Mouse (Mus musculus) T-cell, adult 2 months (primary cell): ENCODE data around the gene Defb19.

ENCODE experiments used
- DNase-seq: peaks from one replicate; pipeline ENCODE4 v3.0.0; 2022; ENCODE audit warnings: low spot score

Gene Defb19

DNA sequence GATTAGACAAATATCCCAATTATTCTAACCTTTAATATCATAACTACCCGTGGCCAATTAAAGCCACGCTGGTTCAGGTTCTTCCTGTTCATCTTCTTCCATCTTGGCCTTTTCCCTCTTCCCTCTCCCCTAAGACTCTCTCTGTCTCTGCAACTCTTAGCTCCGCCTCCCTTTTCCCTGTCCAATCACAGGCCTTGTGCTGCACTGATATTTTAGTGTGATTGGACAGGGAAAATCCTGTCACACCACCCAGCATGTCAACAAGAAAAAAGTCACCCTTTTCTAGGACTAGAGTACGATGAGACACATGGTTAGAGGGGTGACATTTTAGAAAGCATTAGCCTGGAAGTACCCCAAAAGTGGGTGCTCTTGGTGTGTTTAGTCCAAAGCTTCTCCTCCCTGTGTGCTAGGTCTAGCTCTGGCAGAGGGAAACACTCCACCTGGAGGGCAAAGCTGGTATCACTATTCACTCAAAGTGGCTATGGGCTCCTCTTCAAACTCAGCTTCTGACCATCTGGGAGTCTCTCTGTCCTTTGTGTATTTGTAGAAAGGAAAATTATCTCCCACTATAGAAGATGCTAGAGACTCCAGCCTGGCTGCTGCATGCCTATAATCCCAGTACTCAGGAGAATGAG lies 6.9 kb upstream of the Defb19 start:
- DNase-seq = no peak

DNA sequence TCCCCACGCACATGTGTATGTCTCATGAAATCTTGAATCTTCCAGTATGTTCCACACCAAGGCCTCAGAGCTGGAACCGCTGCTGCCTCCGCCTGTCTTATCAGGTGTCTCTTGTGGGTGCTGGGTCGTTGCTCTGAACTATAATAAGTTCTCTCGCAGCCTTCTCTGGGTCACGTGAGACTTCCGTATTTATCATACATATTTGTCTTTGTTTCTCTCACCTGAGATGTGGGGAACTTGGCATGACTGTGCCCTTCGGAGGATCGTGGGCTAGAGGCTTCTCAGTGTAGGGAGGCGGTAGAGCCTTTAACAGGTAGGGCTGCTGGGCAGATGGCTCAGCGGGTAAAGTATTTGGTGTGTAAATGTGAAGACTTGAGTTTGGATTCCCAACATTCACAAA lies 500 bp upstream of the Defb19 start:
- DNase-seq = no peak

DNA sequence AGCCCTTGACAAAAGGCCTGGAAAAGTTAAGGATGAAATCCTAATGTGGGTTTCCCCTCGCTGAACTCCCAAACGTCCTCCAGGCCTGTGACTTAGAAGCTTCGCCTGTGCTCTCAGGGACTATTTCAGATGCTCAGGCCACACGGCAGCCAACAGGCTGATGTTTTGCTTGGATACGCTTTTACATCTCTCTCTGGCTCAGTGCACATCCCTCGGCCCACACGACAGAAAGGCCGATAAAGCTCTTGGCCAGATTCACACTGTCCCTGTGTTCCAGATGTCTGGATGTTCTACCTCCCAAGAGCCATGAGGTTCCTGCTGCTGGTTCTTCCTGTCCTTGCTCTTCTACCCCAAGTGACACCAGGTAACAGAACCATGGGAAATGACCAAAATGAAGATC lies 6.6 kb downstream of the Defb19 start:
- no peak for DNase-seq

DNA sequence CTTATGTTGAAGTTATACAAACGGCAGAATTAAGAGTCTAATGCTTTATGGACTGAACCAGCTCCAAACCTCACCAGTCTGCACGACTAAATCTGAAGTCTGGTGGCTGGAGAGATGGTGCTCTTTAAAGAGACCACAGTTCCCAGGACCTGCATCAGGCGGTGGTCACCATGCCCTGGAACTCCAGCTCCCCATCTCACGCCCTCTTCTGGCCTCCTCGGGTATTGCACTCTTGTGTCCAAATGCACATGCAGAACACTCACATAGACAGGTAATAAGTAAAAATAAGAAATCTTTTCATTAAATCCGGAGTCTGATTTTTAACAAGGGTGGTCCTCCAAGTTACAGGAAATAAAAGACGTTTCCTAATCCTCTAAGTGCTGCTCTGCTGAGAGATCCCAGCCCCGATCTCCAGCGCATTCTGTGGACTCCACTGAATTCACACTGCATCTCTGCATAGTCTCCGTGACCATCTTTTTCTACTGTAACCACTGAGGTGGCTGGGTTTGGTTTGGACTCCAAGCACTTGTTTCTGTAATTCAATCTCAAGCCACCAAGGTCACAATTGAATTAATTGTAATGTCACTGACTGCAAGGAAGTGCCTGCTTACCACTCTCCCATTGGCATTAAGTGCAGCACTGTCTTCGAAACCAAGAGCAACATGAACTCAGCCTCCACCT lies 7.9 kb downstream of the Defb19 start, which contains the start of gene Defb21:
Defb21 (plus strand) TSS at position 631 of the 681 bp plus-strand sequence.
- DNase-seq = no peak

DNA sequence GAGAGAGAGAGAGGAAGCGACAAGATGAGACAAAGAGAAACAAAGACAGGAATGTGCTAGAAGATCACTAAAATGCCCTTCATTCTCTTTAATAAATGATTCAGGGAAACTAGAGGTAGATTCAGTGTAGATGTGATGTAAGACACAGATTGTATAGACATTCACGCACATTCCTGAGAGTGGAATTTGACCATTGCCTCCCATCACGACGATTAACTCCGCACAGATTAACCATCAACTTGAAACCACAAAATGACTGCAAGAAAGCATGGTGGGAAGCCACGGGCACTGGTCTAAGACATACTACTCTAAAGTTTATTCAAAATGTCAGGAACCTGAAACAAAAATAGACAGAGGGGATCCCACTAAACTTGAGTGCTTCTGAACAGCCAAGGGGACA lies 9.8 kb downstream of the Defb19 start:
- DNase-seq = no peak

DNA sequence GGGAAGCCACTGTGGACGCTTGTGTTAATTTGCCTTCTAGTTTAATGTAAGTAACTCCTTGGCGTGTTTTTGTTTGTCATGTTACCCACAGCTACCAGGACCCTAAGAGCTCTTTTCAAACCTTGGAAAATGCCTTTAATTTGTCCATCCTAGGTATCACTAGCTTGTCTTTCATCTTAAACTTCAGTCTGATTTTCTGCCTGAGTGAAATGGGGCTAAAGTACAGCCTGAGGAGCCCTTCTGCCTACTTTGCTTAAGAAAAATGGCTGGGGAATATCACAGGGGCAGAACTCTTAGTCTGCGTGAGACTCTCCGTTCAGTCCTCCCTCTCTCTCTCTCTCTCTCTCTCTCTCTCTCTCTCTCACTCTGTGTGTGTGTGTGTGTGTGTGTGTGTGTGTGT lies 10.2 kb downstream of the Defb19 start:
- DNase-seq = no peak

DNA sequence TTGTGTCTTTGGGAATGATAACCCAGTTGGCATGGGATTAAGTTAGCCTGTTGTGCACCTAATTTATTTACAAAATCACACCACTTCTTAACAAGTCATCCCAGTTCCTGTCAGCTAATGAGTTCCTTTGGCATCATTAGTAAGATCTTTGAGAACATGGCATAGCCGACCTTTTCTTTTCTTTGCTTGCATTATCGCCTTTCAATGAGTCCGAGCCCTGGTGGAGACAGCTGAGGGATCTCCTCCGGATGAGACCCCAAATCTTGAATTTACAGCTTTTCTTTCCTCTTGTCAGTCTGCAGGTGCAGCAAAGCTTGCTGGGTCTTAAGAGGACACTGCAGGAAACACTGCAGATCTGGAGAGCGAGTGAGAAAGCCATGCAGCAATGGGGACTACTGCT lies 11.1 kb downstream of the Defb19 start, which contains the start of gene Gm17416:
Gm17416 (plus strand) TSS at position 301 of the 400 bp plus-strand sequence.
- no peak for DNase-seq

DNA sequence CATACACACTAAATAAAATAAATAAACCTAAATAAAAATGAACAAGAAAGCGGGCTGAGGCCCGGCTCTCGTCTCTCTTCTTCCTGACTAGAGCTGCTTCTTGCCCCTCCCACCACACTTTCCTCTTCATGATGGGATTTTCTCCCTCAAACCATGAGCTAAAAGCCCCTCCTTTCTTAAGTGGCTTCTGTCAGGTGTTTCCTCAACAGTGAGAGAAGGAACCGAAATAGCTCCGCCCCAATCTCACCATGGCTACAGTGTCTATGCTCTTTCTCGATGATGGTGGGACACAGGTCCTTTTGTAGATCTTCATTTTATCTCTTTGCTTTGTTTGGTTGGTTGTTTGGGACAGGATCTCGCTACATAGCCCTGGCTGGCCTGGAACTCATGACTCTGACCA lies 23.5 kb downstream of the Defb19 start:
- DNase-seq = no peak

DNA sequence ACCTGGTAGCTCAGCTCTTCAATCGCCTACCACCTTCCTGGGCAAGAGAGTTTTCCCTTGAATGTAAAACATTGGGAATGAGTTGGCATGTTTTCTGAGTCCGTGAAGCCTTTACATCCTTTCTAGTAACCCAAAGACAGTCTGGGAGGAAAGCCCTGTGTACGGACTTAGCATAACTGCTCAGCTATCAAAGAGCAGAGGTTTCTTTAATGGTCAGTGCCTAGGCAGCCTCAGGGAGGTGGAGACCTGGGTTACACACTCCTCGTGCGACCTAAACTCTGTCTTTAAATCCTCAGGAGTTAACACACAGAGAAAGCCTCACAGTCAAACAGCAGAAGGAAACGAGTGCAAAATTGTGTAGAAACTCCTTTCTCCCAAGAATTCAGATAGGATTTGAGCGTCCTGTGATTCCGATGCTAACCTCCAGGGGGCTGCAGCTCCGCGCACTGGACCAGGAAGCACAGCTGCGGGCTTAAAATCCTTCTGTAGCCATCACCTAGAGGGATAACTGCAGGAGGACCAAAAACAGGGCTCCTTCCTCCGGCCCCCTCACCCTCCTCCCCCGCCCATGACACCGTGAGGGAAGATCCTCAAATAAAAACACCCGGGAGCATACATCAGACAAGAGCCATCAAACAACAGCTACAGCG lies 26.2 kb downstream of the Defb19 start:
- no peak for DNase-seq

DNA sequence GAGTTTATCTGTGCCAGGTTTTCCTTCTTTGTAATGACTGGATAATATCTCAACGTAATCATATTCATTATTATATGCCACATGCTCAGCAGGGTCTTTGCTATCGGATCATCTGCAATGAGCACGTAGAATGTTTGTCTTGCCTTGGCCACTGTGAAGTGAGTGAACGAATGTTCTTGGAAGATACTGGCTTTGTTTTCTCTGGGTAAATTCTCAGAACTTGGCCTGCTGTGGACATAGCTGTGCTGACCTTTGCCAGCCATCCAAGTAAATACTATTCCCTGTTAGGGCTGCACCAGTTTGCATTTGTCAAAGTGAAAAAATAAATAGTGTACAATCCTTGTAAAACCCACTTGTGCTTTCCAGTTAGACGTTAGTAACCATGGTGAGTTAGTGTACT lies 32.0 kb downstream of the Defb19 start:
- DNase-seq = no peak

DNA sequence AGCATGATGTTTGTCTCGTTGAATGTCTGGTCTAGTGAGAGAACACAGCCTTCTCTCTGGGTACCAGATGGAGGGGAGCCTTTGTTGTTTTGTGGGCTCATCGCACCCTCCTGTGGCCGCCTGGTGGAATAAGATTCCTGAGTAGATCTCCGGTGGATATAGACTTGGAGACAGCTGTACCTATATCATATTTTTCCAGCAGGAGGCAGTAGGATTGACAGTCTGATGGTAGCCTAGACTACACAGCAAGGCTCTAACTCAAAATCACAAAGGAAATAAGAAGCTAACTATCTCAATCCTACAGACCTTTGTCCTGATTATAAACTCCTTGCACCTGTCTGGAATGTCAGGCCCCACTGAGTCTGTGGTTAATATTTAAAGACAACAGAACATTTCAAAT lies 35.4 kb downstream of the Defb19 start:
- DNase-seq = no peak

DNA sequence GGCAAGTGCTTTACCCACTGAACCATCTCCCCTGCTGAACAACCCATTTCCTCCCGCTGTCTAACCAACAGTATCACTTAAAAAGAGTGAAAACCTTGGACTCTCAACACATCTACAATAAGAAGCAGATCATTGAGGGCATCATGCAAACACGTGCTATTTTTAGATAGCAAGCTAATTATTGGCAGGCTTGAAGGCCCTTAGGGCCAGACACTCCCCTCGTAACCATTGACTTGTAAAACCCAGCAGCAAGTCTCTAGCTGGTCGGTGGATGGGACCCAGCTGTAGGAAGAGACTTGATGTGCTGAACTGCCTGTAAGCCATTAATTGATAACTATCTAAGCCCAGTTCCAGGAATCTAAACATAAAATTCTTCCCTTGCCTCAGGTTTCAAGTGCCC lies 36.6 kb downstream of the Defb19 start:
- DNase-seq = no peak

DNA sequence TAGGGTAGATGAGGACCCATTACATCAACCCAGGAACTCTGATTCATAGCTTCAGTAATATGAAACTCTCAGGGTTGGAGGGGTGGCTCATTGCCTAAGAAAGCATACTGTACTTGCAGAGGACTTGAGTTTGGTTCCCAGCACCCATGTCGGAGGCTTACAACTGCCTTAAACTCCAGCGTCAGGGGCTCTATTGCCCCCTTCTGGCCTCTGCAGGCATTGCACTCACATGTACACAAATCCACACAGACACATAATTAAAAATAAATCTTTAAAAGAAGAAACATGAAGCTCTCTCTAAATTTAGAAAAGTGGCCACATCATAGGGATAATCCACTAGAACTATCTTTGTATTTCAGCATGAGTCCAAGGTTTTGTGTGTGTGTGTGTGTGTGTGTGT lies 37.2 kb downstream of the Defb19 start:
- no peak for DNase-seq

DNA sequence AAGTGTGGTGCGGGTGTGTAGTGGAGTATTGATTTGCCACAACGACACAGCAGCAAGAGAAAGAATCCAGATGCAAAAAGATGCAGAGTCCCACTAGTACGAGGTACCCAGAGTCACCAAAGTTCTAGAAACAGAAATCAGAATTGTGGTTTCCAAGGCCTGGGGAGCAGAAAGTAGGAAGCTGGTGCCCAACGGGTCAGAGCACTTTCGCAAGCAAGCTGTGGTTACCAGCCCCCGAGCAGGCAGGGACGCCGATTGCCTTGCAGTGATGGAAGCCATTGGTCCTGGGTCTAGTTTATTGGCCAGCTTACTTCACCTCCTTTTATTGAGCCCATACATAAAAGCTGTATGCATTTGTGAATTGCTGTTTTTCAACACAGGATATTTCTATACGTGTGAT lies 38.1 kb downstream of the Defb19 start:
- DNase-seq = no peak

DNA sequence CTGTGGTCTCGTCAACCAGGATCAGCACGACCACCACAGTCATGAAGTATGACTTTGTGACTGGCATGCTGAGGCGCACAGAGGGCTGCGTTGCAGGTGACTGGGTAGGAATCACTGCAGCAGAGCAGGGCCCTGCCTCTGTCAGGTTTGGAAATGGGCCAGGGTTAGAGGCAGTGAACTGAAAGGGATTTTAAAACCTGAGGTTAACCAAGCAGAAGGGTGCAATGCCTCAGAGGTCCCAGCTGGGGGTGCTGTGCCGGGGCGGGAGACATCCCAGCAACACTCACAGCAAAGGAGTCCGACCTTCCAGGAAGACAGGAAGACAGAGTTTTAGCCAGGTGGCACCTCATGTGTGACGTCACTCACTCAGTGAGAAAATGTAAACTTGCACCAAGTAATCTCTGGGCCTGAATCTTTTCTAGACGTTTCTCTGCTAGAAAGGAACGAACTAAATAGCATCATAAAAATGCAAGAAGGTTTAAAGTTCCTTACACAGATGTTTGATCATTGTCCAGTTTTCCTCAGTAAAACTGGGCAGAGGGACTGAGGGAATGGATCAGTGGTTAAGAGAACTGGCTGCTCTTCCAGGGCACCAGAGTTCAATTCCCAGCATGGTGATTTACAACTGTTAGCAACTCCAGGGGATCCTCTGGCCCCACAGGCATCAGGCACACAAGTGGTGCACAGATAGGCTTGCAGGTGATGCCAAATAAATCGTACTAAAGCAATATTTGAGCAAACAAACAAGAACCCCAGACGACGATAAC lies 40.0 kb downstream of the Defb19 start, which contains the start of gene Defb29:
Defb29 (minus strand) TSS at position 155 of the 767 bp plus-strand sequence.
- no peak for DNase-seq
